10 mouse cellular contexts compared by ENCODE assay signal in genomic region chr5:35557946-35558621, GRCm38 (mm10). TPM values are rescaled to one million over a fixed set of nuclear protein-coding genes. Genes with fewer than 3 reads are reported as not detected.
DNase-seq lines count a peak whose midpoint lies in the region; ATAC-seq and TF ChIP-seq lines count a peak whose summit lies in the region.
"Had no signal": no experiment of that assay in that cellular context is flagged by ENCODE, and none has a peak within 500 bp of the region (broad histone marks: within the 10 kb centered on the region; RNA-seq: fewer than 3 reads in every experiment).

No protein-coding gene starts in this region.

- H3K27me3 ChIP-seq in liver, postnatal 0 days (ENCODE audit: insufficient read depth, low read length), result no peaks in the 10 kb centered on the region
- no peaks in the 10 kb centered on the region for H3K27me3 ChIP-seq in liver, embryonic 11.5 days (replicated peaks; ENCODE audit: control insufficient read depth, insufficient read depth, low read length)
- no peaks in the 10 kb centered on the region for H3K27me3 ChIP-seq in heart, embryonic 14.5 days (ENCODE audit: control insufficient read depth, insufficient read depth, low read length)
- H3K27me3 ChIP-seq: limb, embryonic 13.5 days had no signal

- no peak overlapping the region for H3K4me2 ChIP-seq in liver, postnatal 0 days (ENCODE audit: low read depth, low read length)
- H3K4me2 ChIP-seq in liver, embryonic 11.5 days, result no peak overlapping the region
- no peak overlapping the region for H3K4me2 ChIP-seq in heart, embryonic 14.5 days (ENCODE audit: low read length)
- H3K4me2 ChIP-seq: limb, embryonic 13.5 days had no signal

- no peak overlapping the region for H3K9ac ChIP-seq in liver, postnatal 0 days (replicated peaks)
- no peak overlapping the region for H3K9ac ChIP-seq in liver, embryonic 11.5 days (ENCODE audit: low read depth, low read length)
- H3K9ac ChIP-seq in heart, embryonic 14.5 days (ENCODE audit: low read length), result peak overlapping the region; percentile 44; the same call in 1 of the 2 replicates
- H3K9ac ChIP-seq: limb, embryonic 13.5 days had no signal

- H3K4me3 ChIP-seq in liver, postnatal 0 days (ENCODE audit: low read depth, low read length), result no peak overlapping the region
- H3K4me3 ChIP-seq in liver, embryonic 11.5 days (ENCODE audit: low read depth, low read length), result no peak overlapping the region
- no peak overlapping the region for H3K4me3 ChIP-seq in heart, embryonic 14.5 days (ENCODE audit: control insufficient read depth in 1 of 2, insufficient read depth in 1 of 2, low read depth in 1 of 2, low read length in 2 of 2)
- H3K4me3 ChIP-seq: limb, embryonic 13.5 days had no signal

- peaks cover 38% of the 10 kb centered on the region for H3K36me3 ChIP-seq in liver, postnatal 0 days (replicated peaks; ENCODE audit: insufficient read depth, low read length)
- H3K36me3 ChIP-seq in liver, embryonic 11.5 days (ENCODE audit: control insufficient read depth, insufficient read depth, low read length), result peaks cover 18% of the 10 kb centered on the region
- peaks cover 71% of the 10 kb centered on the region for H3K36me3 ChIP-seq in heart, embryonic 14.5 days (ENCODE audit: control insufficient read depth, insufficient read depth, low read length)

- no peaks in the 10 kb centered on the region for H3K4me1 ChIP-seq in liver, postnatal 0 days (ENCODE audit: insufficient read depth)
- H3K4me1 ChIP-seq in liver, embryonic 11.5 days (replicated peaks; ENCODE audit: control insufficient read depth, insufficient read depth, low read length), result peaks cover 6% of the 10 kb centered on the region; the same call in 1 of the 2 replicates
- peaks cover 37 to 43% of the 10 kb centered on the region in 2 experiments for H3K4me1 ChIP-seq in heart, embryonic 14.5 days (ENCODE audit: control insufficient read depth in 2 of 2, insufficient read depth in 2 of 2, low read length in 2 of 2)
- H3K4me1 ChIP-seq: limb, embryonic 13.5 days had no signal

- peak; percentile 96 for DNase-seq in heart, adult 11 months
- DNase-seq in heart, adult 8-10 months (ENCODE audit: low spot score), result no peak
- DNase-seq in liver, postnatal 0 days, result no peak
- no peak for DNase-seq in liver, embryonic 11.5 days (ENCODE audit: low spot score)
- peak; percentile 48 for DNase-seq in adipocyte (ENCODE audit: low spot score)
- DNase-seq in natural killer cell, adult 2 months (ENCODE audit: low spot score in 2 of 2), result no peak
- DNase-seq: thymus, postnatal 25 days had no signal

- no peaks in the 10 kb centered on the region for H3K9me3 ChIP-seq in liver, postnatal 0 days (ENCODE audit: low read length)
- H3K9me3 ChIP-seq in liver, embryonic 11.5 days (ENCODE audit: control insufficient read depth, low read length), result no peaks in the 10 kb centered on the region
- no peaks in the 10 kb centered on the region for H3K9me3 ChIP-seq in heart, embryonic 14.5 days (ENCODE audit: control insufficient read depth, low read length)
- H3K9me3 ChIP-seq: limb, embryonic 13.5 days had no signal

- H3K27ac ChIP-seq in liver, postnatal 0 days (ENCODE audit: low read depth), result no peak overlapping the region
- no peak overlapping the region for H3K27ac ChIP-seq in liver, embryonic 11.5 days (ENCODE audit: low read depth, low read length)
- H3K27ac ChIP-seq in heart, embryonic 14.5 days (replicated peaks in 1 of 2; ENCODE audit: control insufficient read depth in 1 of 2, insufficient read depth in 1 of 2, low read depth in 2 of 2, low read length in 2 of 2), result peak overlapping the region; percentile 85 to 92; a peak in 3 of 4 replicates
- H3K27ac ChIP-seq: limb, embryonic 13.5 days had no signal

- TF ChIP-seq EP300 in liver, postnatal 0 days (IDR thresholded peaks at IDR 0.05; ENCODE audit: low read depth), result no peak

- WGBS in liver, postnatal 0 days (ENCODE audit: insufficient replicate concordance), result 76% methylated on average over 13 of the region's 13 CpGs
- WGBS in liver, embryonic 11.5 days, result 80% methylated on average over 13 of the region's 13 CpGs
- 72% methylated on average over 13 of the region's 13 CpGs for WGBS in heart, embryonic 14.5 days

- peak; percentile 47 for TF ChIP-seq CTCF in liver, postnatal 0 days (IDR thresholded peaks at IDR 0.05; ENCODE audit: low read depth)

- no peak for ATAC-seq in liver, postnatal 0 days
- ATAC-seq in liver, embryonic 11.5 days (replicated peaks; ENCODE audit: low FRiP score), result no peak
- no peak for ATAC-seq in heart, embryonic 14.5 days (ENCODE audit: insufficient number of reproducible peaks, insufficient read depth, low FRiP score, low read depth)
- ATAC-seq in activated CD4-positive, CD25-positive, alpha-beta regulatory T cell, adult 4 months, result no peak

RNA-seq across cellular contexts. Expression of gene Trmt44, which starts 16.8 kb away (rescaled TPM):
- total RNA-seq in heart, adult 8-10 months (2022), result 1 to 10 TPM; 1.7 to 2.1 (median 2.0) TPM
- polyA plus RNA-seq in liver, postnatal 0 days (2015; fragmentation: Nextera tagmentation; extraction: Ambion mirVana), result 1.5 and 1.7 TPM in 2 replicates
- polyA plus RNA-seq in liver, embryonic 11.5 days (2014; fragmentation: Nextera tagmentation; extraction: Ambion mirVana), result 7.8 and 9.2 TPM in 2 replicates
- polyA plus RNA-seq in heart, embryonic 14.5 days (2014; fragmentation: Nextera tagmentation; extraction: Ambion mirVana), result 4.7 and 5.0 TPM in 2 replicates
- polyA plus RNA-seq in activated CD4-positive, CD25-positive, alpha-beta regulatory T cell, adult 4 months (2017; shearing (Covaris generic)), result 1 to 10 TPM; 1.5 to 2.3 TPM

RNA-seq across cellular contexts. Expression of gene Acox3, which starts 24.8 kb away (rescaled TPM):
- 10 to 100 TPM; 21.9 to 32.0 (median 26.4) TPM for total RNA-seq in heart, adult 8-10 months (2022)
- 4.0 and 4.3 TPM in 2 replicates for polyA plus RNA-seq in liver, postnatal 0 days (2015; fragmentation: Nextera tagmentation; extraction: Ambion mirVana)
- 6.5 and 6.7 TPM in 2 replicates for polyA plus RNA-seq in liver, embryonic 11.5 days (2014; fragmentation: Nextera tagmentation; extraction: Ambion mirVana)
- 13.6 and 13.8 TPM in 2 replicates for polyA plus RNA-seq in heart, embryonic 14.5 days (2014; fragmentation: Nextera tagmentation; extraction: Ambion mirVana)
- polyA plus RNA-seq in activated CD4-positive, CD25-positive, alpha-beta regulatory T cell, adult 4 months (2017; shearing (Covaris generic)), result 10 to 100 TPM; 21.5 to 26.4 TPM

RNA-seq across cellular contexts. Expression of gene Cpz, which starts 32.6 kb away (rescaled TPM):
- under 1 TPM in 3 of 4 experiments, not detected in 1; 0.25 to 0.59 (median 0.41) TPM for total RNA-seq in heart, adult 8-10 months (2022)
- 1.5 and 1.8 TPM in 2 replicates for polyA plus RNA-seq in liver, postnatal 0 days (2015; fragmentation: Nextera tagmentation; extraction: Ambion mirVana)
- polyA plus RNA-seq in liver, embryonic 11.5 days (2014; fragmentation: Nextera tagmentation; extraction: Ambion mirVana), result 3.9 and 4.0 TPM in 2 replicates
- polyA plus RNA-seq in heart, embryonic 14.5 days (2014; fragmentation: Nextera tagmentation; extraction: Ambion mirVana), result 7.1 and 8.1 TPM in 2 replicates
- polyA plus RNA-seq in activated CD4-positive, CD25-positive, alpha-beta regulatory T cell, adult 4 months (2017; shearing (Covaris generic)), result not detected

Comparison
In these comparisons a context has a peak if more than half of its experiments do, and no peak if none do; other contexts are left out.
1. DNase-seq: peak in heart, adult 11 months (single experiment) and adipocyte (single experiment); none in heart, adult 8-10 months (single experiment), liver, postnatal 0 days (single experiment), liver, embryonic 11.5 days (single experiment) and natural killer cell, adult 2 months (0 of 2).
2. H3K27ac ChIP-seq: peak in heart, embryonic 14.5 days (2 of 2); none in liver, postnatal 0 days (single experiment) and liver, embryonic 11.5 days (single experiment).